Mouse (Mus musculus): Measurements from ENCODE around the gene St6galnac3.

- TF ChIP-seq CTCF (IDR thresholded peaks at IDR 0.05; ENCODE audit: insufficient read depth, low read length): no peak
- TF ChIP-seq POLR2A (IDR thresholded peaks at IDR 0.05; ENCODE audit: borderline replicate concordance, extremely low read depth, low read depth, low read length): no peak
Observed at GRCm38 (mm10) chr3:153208186-153208585, 516.8 kb downstream of the St6galnac3 start.

Data from lung, adult 2 months (tissue).